Mouse (Mus musculus): ENCODE results near the gene Gm10600. TPM values are rescaled to one million over a fixed set of nuclear protein-coding genes. Genes with fewer than 3 reads are reported as not detected.

Gene Gm10600
- polyA plus RNA-seq (2014; fragmentation: Illumina TruSeq; extraction: RNeasy Lipid Tissue Mini Kit (QIAGEN cat#74804); ENCODE audit: low read depth, low replicate concordance), result 1.7 TPM

GRCm38 (mm10) chr4:42240339-42240738, at the start of gene Gm10600:
Gm10600 (plus strand) TSS chr4:42240639.

DNA sequence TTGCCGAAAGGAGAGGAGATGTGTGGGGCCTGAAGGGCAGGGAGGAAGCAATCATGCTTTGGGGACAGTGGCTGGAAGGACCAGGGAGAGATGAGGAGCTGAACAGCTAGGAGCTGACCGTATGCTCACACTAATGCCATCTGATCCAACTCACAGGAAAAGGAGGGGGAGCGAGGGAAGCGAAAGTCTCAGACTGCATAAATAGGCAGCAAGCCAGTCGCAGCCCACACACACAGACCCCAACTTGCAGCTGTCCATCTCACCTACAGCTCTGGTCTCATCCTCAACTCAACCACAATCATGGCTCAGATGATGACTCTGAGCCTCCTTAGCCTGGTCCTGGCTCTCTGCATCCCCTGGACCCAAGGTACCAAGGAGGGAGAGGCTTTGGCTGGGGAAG, 15.0 kb downstream of the Gm10600 start, which contains the start of gene Ccl21b:
Gene Ccl21b, plus strand, starts transcription at position 301 of the 400 bp plus-strand sequence.

Other genes starting within 250 kb of the Gm10600 start
- not detected for gene Gm21093, start 205.9 kb upstream of the Gm10600 start, polyA plus RNA-seq (2014; fragmentation: Illumina TruSeq; extraction: RNeasy Lipid Tissue Mini Kit (QIAGEN cat#74804); ENCODE audit: low read depth, low replicate concordance)
- gene Gm3893, start 149.4 kb upstream of the Gm10600 start, polyA plus RNA-seq (2014; fragmentation: Illumina TruSeq; extraction: RNeasy Lipid Tissue Mini Kit (QIAGEN cat#74804); ENCODE audit: low read depth, low replicate concordance), result not detected
- not detected for gene Gm13304, start 125.8 kb upstream of the Gm10600 start, polyA plus RNA-seq (2014; fragmentation: Illumina TruSeq; extraction: RNeasy Lipid Tissue Mini Kit (QIAGEN cat#74804); ENCODE audit: low read depth, low replicate concordance)
- gene Gm13306, start 87.2 kb upstream of the Gm10600 start, polyA plus RNA-seq (2014; fragmentation: Illumina TruSeq; extraction: RNeasy Lipid Tissue Mini Kit (QIAGEN cat#74804); ENCODE audit: low read depth, low replicate concordance), result 3.4 TPM
- 2.3 TPM for gene Gm13305, start 72.0 kb upstream of the Gm10600 start, polyA plus RNA-seq (2014; fragmentation: Illumina TruSeq; extraction: RNeasy Lipid Tissue Mini Kit (QIAGEN cat#74804); ENCODE audit: low read depth, low replicate concordance)
- not detected for gene Ccl21b, start 15.1 kb downstream of the Gm10600 start, polyA plus RNA-seq (2014; fragmentation: Illumina TruSeq; extraction: RNeasy Lipid Tissue Mini Kit (QIAGEN cat#74804); ENCODE audit: low read depth, low replicate concordance)
- gene Gm21953, start 53.6 kb downstream of the Gm10600 start, polyA plus RNA-seq (2014; fragmentation: Illumina TruSeq; extraction: RNeasy Lipid Tissue Mini Kit (QIAGEN cat#74804); ENCODE audit: low read depth, low replicate concordance), result not detected
- not detected for gene Fam205a3, start 77.7 kb downstream of the Gm10600 start, polyA plus RNA-seq (2014; fragmentation: Illumina TruSeq; extraction: RNeasy Lipid Tissue Mini Kit (QIAGEN cat#74804); ENCODE audit: low read depth, low replicate concordance)
- not detected for gene Gm21586, start 198.7 kb downstream of the Gm10600 start, polyA plus RNA-seq (2014; fragmentation: Illumina TruSeq; extraction: RNeasy Lipid Tissue Mini Kit (QIAGEN cat#74804); ENCODE audit: low read depth, low replicate concordance)
- 0.42 TPM for gene Gm2163, start 226.1 kb downstream of the Gm10600 start, polyA plus RNA-seq (2014; fragmentation: Illumina TruSeq; extraction: RNeasy Lipid Tissue Mini Kit (QIAGEN cat#74804); ENCODE audit: low read depth, low replicate concordance)